Comparison of ENCODE assay signal across 8 mouse cellular contexts in genomic region chr8:47713761-47714745, GRCm38 (mm10). TPM values are rescaled to one million over a fixed set of nuclear protein-coding genes. Genes with fewer than 3 reads are reported as not detected.
DNase-seq lines count a peak whose midpoint lies in the region; ATAC-seq and TF ChIP-seq lines count a peak whose summit lies in the region.

Cdkn2aip (minus strand) TSS chr8:47713932.

- H3K4me2 ChIP-seq in lung, postnatal 0 days (replicated peaks; ENCODE audit: low read depth, low read length): peak within 1 kb of the TSS; percentile 68

- no peaks in the 10 kb centered on the region for H3K9me3 ChIP-seq in hindbrain, embryonic 10.5 days
- H3K9me3 ChIP-seq in lung, postnatal 0 days (ENCODE audit: low read length): no peaks in the 10 kb centered on the region

- peaks cover 29% of the 10 kb centered on the region for H3K36me3 ChIP-seq in hindbrain, embryonic 10.5 days
- H3K36me3 ChIP-seq in lung, postnatal 0 days (ENCODE audit: insufficient read depth, low read length): peaks cover 9% of the 10 kb centered on the region; the same call in 1 of the 2 replicates

- peak; percentile 39; the same call in 1 of the 2 replicates for TF ChIP-seq EP300 in lung, postnatal 0 days (IDR thresholded peaks at IDR 0.05)

- H3K9ac ChIP-seq in lung, postnatal 0 days (replicated peaks; ENCODE audit: low read depth): peak within 1 kb of the TSS; percentile 80

- peaks cover 38% of the 10 kb centered on the region for H3K4me1 ChIP-seq in hindbrain, embryonic 10.5 days (replicated peaks)
- peaks cover 3% of the 10 kb centered on the region; the same call in 1 of the 2 replicates for H3K4me1 ChIP-seq in lung, postnatal 0 days (ENCODE audit: insufficient read depth, low read depth, low read length)

- no peak for TF ChIP-seq CTCF in lung, postnatal 0 days (IDR thresholded peaks at IDR 0.05)

- WGBS in hindbrain, embryonic 10.5 days: under 1% methylated on average over 114 of the region's 114 CpGs
- WGBS in lung, postnatal 0 days: under 1% methylated on average over 63 of the region's 114 CpGs

- peak within 1 kb of the TSS; percentile 96 for H3K27ac ChIP-seq in hindbrain, embryonic 10.5 days
- H3K27ac ChIP-seq in lung, postnatal 0 days (ENCODE audit: low read length): peak within 1 kb of the TSS; percentile 94

- DNase-seq in MN1 (ENCODE audit: low spot score): peak; percentile 99
- peak; percentile 90 for DNase-seq in cerebellum, adult 9-10 months
- peak; percentile 97 for DNase-seq in hindbrain, embryonic 10.5 days (ENCODE audit: low spot score)
- peak; percentile 94 for DNase-seq in layer of hippocampus, adult 9-11 months
- peak; percentile 98 for DNase-seq in lung, postnatal 0 days (ENCODE audit: low spot score)
- DNase-seq in ovary, postnatal 14 days (ENCODE audit: low spot score): peak; percentile 92
- peak; percentile 97 for DNase-seq in thymus, postnatal 14 days

- H3K27me3 ChIP-seq in hindbrain, embryonic 10.5 days (ENCODE audit: insufficient read depth, poor library complexity, severe bottlenecking): no peaks in the 10 kb centered on the region
- H3K27me3 ChIP-seq in lung, postnatal 0 days (replicated peaks; ENCODE audit: insufficient read depth, low read length): no peaks in the 10 kb centered on the region

- H3K4me3 ChIP-seq in hindbrain, embryonic 10.5 days: peak within 1 kb of the TSS; percentile 96
- peak within 1 kb of the TSS; percentile 80 for H3K4me3 ChIP-seq in lung, postnatal 0 days (ENCODE audit: low read depth, low read length)

- ATAC-seq in frontal cortex, adult (ENCODE audit: low TSS enrichment): peak; percentile 82
- ATAC-seq in lung, postnatal 0 days: peak; percentile 95

RNA-seq across cellular contexts. Expression of gene Cdkn2aip, which starts in this region (rescaled TPM):
- polyA plus RNA-seq in hindbrain, embryonic 10.5 days (2016; fragmentation: Nextera tagmentation; extraction: Ambion mirVana): 39.2 and 39.9 TPM in 2 replicates
- polyA plus RNA-seq in lung, postnatal 0 days (2015; fragmentation: Nextera tagmentation; extraction: Ambion mirVana): 22.1 and 23.0 TPM in 2 replicates

Comparison
In these comparisons a context has a peak if more than half of its experiments do, and no peak if none do; other contexts are left out.
1. Peak in every context shown above with its lines: DNase-seq, ATAC-seq, H3K4me3 ChIP-seq and H3K27ac ChIP-seq.